Mouse (Mus musculus): ENCODE results near the gene Usp7. TPM values are rescaled to one million over a fixed set of nuclear protein-coding genes. Genes with fewer than 3 reads are reported as not detected.

The Usp7 gene
- polyA plus RNA-seq, 1 experiment: 29.8 TPM

DNA sequence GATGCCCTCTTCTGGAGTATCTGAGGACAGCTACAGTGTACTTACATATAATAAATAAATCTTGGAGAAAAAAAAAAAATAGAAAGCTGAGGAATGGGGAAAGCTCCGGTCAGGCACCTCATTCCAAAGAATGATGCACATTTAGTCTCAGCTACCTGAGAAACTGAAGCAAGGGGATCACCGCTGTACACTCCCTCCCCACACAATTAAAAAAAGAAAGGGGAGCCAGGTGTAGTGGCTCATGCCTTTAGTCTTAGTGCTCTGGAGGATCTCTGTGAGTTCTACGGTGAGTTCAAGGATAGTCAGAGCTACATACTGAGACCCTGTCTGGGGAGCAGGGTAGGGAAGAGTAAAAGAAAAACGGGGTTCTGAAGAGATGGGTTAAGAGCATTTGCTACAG is 22.6 kb downstream of the Usp7 start:
- DNase-seq: no peak
- 45% methylated on average over 4 of the region's 4 CpGs for WGBS
- TF ChIP-seq CTCF (IDR thresholded peaks at IDR 0.05; ENCODE audit: insufficient read depth, low read length): no peak
- no peak for TF ChIP-seq POLR2A (IDR thresholded peaks at IDR 0.05; ENCODE audit: borderline replicate concordance, extremely low read depth, low read depth, low read length)
- Histone ChIP-seq H3K4me1 (ENCODE audit: control insufficient read depth, insufficient read depth, low read length) (no peaks in the 10 kb centered on the region), H3K4me3 (replicated peaks; ENCODE audit: extremely low read depth, low read depth, low read length) (no peak overlapping the region)

DNA sequence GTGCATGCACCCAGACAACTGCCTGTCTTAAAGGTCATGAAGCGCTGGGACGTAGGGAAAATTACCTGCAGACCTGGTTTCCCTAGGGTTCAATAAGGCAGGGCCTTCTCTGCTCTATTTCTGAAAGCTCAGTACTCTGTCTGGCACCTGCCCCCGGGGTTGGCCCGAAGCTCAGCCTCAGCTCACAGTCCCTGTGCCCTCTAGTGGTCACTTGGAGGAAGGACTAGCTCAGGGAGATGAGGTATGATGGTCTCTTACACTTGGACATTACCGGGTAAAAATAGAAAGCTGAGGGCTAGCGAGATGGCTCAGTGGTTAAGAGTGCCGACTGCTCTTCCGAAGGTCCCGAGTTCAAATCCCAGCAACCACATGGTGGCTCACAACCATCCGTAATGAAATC is 23.0 kb downstream of the Usp7 start:
- peak; percentile 53 for DNase-seq
- H3K4me3 ChIP-seq (replicated peaks; ENCODE audit: extremely low read depth, low read depth, low read length): no peak overlapping the region
- H3K4me1 ChIP-seq (ENCODE audit: control insufficient read depth, insufficient read depth, low read length): no peaks in the 10 kb centered on the region
- 17% methylated on average over 10 of the region's 10 CpGs for WGBS
- TF ChIP-seq POLR2A (IDR thresholded peaks at IDR 0.05; ENCODE audit: borderline replicate concordance, extremely low read depth, low read depth, low read length) (no peak), CTCF (IDR thresholded peaks at IDR 0.05; ENCODE audit: insufficient read depth, low read length) (peak; percentile 85)

DNA sequence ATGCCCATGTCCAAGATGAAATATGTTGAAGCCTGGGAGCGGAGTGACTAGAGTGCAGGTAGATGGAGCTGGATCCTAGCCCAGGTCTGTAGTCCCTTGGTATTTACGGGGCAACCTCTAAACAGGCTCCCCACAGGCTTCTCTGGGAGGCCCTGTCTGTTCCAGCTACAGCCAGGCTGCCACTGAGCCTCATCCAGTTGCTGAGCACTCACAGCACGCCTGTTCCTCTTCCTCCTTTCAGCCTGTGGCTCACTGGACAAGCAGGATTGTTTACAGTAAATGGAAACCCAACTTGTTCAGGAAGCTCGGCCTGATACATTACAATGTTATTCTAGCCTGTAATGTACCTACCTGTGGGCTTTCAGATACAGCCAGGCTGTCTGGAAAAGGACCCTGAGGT is 23.5 kb downstream of the Usp7 start:
- no peak overlapping the region for H3K4me3 ChIP-seq (replicated peaks; ENCODE audit: extremely low read depth, low read depth, low read length)
- H3K4me1 ChIP-seq (ENCODE audit: control insufficient read depth, insufficient read depth, low read length): no peaks in the 10 kb centered on the region
- TF ChIP-seq POLR2A (IDR thresholded peaks at IDR 0.05; ENCODE audit: borderline replicate concordance, extremely low read depth, low read depth, low read length): no peak
- TF ChIP-seq CTCF (IDR thresholded peaks at IDR 0.05; ENCODE audit: insufficient read depth, low read length): no peak
- no peak for DNase-seq
- WGBS: 63% methylated on average over 4 of the region's 4 CpGs

DNA sequence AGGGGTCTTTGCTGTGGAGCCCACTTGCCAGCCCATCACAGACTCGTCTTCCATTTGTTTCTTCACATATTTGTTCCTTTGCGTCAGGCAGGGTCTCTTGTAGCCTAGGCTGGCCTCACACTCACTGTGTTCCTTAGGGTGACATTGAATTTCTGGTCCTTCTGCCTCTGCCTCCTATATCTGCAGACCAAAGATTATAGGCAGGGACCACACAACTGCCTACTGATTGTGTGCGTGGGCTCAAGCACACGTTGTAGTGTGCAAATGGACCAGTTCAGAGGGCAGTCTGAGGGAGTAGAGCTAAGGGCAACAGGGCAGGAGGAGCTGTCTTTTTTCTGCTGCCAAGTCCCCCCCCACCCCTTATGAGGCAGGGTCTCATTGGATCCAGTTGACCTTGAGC is 24.0 kb downstream of the Usp7 start:
- TF ChIP-seq CTCF (IDR thresholded peaks at IDR 0.05; ENCODE audit: insufficient read depth, low read length) (no peak), POLR2A (IDR thresholded peaks at IDR 0.05; ENCODE audit: borderline replicate concordance, extremely low read depth, low read depth, low read length) (no peak)
- 83% methylated on average over 4 of the region's 4 CpGs for WGBS
- Histone ChIP-seq H3K4me1 (ENCODE audit: control insufficient read depth, insufficient read depth, low read length) (no peaks in the 10 kb centered on the region), H3K4me3 (replicated peaks; ENCODE audit: extremely low read depth, low read depth, low read length) (no peak overlapping the region)
- DNase-seq: no peak

DNA sequence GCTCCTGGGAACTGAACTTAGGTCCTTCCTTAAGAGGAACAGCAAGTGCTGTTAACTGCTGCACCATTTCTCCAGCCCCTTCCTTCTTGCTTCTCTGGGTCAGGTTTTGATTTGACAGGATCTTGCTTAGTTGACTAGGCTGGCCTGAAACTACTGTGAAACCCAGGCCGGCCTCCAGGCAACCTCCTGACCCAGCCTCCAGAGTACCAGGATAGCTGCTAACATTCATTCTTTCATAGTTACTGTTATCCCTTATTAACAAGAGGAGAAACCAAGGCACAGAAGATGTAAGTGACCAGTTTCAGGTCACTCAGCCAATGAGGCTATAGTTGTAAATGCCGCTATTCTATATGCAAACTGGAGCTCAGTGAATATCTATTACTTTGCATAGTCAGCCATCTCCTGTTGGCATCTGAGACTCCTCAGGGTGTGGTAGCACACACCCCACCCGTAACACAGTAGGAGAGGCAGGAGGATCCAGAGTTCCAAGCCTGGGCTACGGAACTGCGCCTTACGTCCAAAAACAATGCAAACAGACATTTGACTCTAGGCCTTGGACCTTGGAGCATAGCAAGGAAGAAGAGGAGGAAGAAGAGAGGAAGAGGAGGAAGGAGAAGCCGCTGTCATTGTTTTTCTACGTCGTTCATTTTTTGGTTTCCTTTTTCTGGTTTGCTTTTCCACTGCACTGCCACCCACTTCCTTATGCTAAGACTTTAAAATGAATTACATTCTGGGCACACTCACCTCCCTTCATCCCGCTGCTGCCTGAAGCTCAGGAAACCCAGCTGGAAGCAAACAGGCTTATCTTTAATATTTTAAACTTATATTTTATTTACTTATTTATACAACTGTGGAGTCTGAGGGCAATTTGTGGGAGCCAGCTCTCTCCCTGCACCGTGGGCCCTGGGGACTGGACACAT is 24.7 kb downstream of the Usp7 start:
- WGBS: 77% methylated on average over 11 of the region's 11 CpGs
- TF ChIP-seq POLR2A (IDR thresholded peaks at IDR 0.05; ENCODE audit: borderline replicate concordance, extremely low read depth, low read depth, low read length): no peak
- TF ChIP-seq CTCF (IDR thresholded peaks at IDR 0.05; ENCODE audit: insufficient read depth, low read length): no peak
- Histone ChIP-seq H3K4me3 (replicated peaks; ENCODE audit: extremely low read depth, low read depth, low read length) (no peak overlapping the region), H3K4me1 (ENCODE audit: control insufficient read depth, insufficient read depth, low read length) (no peaks in the 10 kb centered on the region)
- no peak for DNase-seq

DNA sequence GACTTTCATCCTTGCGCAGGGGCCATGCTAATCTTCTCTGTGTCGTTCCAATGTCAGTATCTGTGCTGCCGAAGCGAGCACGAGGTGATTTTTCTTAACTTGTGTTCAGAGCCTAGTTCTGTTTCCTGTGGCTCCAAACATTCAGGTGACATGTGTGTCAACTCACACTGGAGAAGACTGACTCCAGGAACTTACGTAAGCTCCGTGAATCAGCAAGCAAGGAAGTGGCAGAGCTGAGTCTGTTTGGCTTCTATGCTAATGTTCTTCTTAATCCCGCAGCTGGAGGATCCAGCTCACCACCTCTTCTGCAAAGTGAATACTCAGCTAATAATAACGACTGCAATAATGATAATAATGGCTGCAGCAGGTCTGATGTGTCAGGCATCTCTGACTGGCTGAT is 25.9 kb downstream of the Usp7 start:
- DNase-seq: no peak
- Histone ChIP-seq H3K4me3 (replicated peaks; ENCODE audit: extremely low read depth, low read depth, low read length) (no peak overlapping the region), H3K4me1 (ENCODE audit: control insufficient read depth, insufficient read depth, low read length) (no peaks in the 10 kb centered on the region)
- no peak for TF ChIP-seq CTCF (IDR thresholded peaks at IDR 0.05; ENCODE audit: insufficient read depth, low read length)
- no peak for TF ChIP-seq POLR2A (IDR thresholded peaks at IDR 0.05; ENCODE audit: borderline replicate concordance, extremely low read depth, low read depth, low read length)
- 44% methylated on average over 9 of the region's 9 CpGs for WGBS

DNA sequence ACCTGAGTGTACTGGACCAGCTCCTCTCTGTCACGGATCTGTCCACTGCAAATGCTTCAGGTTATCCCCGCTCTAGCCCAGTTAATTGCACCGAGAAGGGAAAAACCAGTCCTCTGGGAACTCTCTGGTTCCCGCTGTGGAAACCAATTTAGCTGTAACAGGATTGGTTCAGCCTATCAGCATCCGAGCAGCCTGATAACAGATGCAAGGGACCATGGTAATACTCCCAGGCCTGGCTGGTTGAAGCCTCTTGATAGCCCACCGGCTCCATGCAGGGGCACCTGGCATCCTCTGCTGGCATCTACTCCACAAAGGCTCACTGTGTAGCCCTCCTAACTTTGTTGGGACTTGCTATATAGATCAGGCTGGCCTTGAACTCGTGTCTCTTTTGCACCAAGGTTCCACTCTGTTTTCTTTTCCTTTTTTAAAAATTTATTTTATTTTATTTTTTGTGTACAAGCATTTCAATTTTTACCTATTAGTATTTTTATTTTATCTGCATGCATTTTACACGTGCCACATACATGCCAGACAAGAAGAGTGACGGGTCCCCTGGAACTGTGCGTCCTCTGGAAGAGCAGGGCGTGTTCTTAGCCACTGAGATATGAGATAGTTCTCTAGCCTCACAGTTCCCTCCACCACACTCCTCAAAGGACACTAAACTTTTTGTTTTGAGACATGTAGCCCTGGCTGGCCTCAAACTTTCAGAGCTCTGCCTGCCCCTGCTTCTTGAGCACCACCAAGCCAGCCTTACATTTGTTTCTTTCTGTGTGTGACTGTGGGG is 27.8 kb downstream of the Usp7 start:
- H3K4me3 ChIP-seq (replicated peaks; ENCODE audit: extremely low read depth, low read depth, low read length): no peak overlapping the region
- 80% methylated on average over 11 of the region's 11 CpGs for WGBS
- no peaks in the 10 kb centered on the region for H3K4me1 ChIP-seq (ENCODE audit: control insufficient read depth, insufficient read depth, low read length)
- no peak for DNase-seq
- no peak for TF ChIP-seq POLR2A (IDR thresholded peaks at IDR 0.05; ENCODE audit: borderline replicate concordance, extremely low read depth, low read depth, low read length)
- TF ChIP-seq CTCF (IDR thresholded peaks at IDR 0.05; ENCODE audit: insufficient read depth, low read length): no peak

DNA sequence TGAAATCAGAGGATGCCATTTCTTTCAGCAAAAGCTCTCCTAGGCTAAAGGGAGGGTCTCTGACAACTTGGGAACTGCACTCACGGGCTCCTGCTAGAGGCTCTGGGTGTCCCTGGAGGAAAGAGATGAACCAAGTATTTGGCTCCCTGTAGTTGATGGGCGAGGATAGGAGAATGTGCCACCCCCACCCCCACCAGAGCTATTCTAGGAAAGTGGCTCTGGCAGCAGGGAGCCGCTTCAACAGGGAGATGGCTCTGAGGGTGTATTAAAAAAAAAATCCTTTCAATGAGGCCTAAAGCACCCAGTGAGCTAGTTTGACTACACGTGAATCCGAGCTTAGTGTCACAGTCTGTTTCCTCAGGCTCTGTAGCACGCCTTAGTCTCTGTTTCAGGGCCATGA is 29.1 kb downstream of the Usp7 start:
- TF ChIP-seq POLR2A (IDR thresholded peaks at IDR 0.05; ENCODE audit: borderline replicate concordance, extremely low read depth, low read depth, low read length) (no peak), CTCF (IDR thresholded peaks at IDR 0.05; ENCODE audit: insufficient read depth, low read length) (no peak)
- 81% methylated on average over 6 of the region's 6 CpGs for WGBS
- Histone ChIP-seq H3K4me3 (replicated peaks; ENCODE audit: extremely low read depth, low read depth, low read length) (no peak overlapping the region), H3K4me1 (ENCODE audit: control insufficient read depth, insufficient read depth, low read length) (no peaks in the 10 kb centered on the region)
- no peak for DNase-seq

DNA sequence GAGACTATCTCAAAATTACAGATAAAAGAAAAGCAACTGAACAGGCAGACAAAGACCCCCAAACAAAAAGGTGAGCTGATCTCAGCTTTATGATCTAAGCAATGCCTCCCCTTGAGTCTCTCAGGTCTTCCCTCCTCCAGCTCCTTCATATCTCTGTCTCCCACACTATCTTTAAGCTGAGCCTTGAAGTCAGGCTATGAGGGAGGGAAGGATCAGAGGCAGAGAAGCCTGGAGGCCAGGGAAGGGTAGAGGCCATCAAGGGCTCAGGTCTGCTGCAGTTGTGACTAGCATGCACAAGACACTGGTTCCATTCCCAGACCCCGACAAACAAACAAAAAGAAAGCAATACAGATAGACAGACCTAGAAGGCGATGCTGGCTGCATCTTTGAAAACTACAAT is 30.2 kb downstream of the Usp7 start:
- H3K4me3 ChIP-seq (replicated peaks; ENCODE audit: extremely low read depth, low read depth, low read length): no peak overlapping the region
- TF ChIP-seq POLR2A (IDR thresholded peaks at IDR 0.05; ENCODE audit: borderline replicate concordance, extremely low read depth, low read depth, low read length): no peak
- no peak for DNase-seq
- 81% methylated on average over 2 of the region's 2 CpGs for WGBS
- no peaks in the 10 kb centered on the region for H3K4me1 ChIP-seq (ENCODE audit: control insufficient read depth, insufficient read depth, low read length)

Measured in lung, adult 2 months (tissue).